Comparison of ENCODE assay signal across 13 mouse cellular contexts in genomic region chr14:48854188-48854924, GRCm38 (mm10).
A peak's percentile ranks its signal among the peaks of the same experiment; 100 is the strongest.
DNase-seq lines count a peak whose midpoint lies in the region; ATAC-seq lines count a peak whose summit lies in the region.
"Had no signal": no experiment of that assay in that cellular context is flagged by ENCODE, and none has a peak within 500 bp of the region (broad histone marks: within the 10 kb centered on the region; RNA-seq: fewer than 3 reads in every experiment).

No protein-coding gene starts in this region.

- H3K4me2 ChIP-seq in forebrain, embryonic 16.5 days (ENCODE audit: low read length) = peak overlapping the region; percentile 13; the same call in 1 of the 2 replicates
- peak overlapping the region; percentile 36 for H3K4me2 ChIP-seq in midbrain, embryonic 11.5 days
- H3K4me2 ChIP-seq in kidney, embryonic 15.5 days = no peak overlapping the region
- H3K4me2 ChIP-seq: limb, embryonic 15.5 days had no signal

- H3K27ac ChIP-seq in forebrain, embryonic 16.5 days (ENCODE audit: low read length) = no peak overlapping the region; the same call in 1 of the 2 replicates
- peak overlapping the region; percentile 88 for H3K27ac ChIP-seq in midbrain, embryonic 11.5 days (ENCODE audit: low read depth, low read length)
- no peak overlapping the region for H3K27ac ChIP-seq in kidney, embryonic 15.5 days
- H3K27ac ChIP-seq: heart, embryonic 10.5 days; kidney, postnatal 0 days; limb, embryonic 15.5 days had no signal

- ATAC-seq in cerebellum, adult (ENCODE audit: insufficient number of reproducible peaks, low FRiP score, low TSS enrichment) = 0 out of 2 replicates have a peak, but pooled peaks have one; percentile 49
- ATAC-seq in forebrain, embryonic 16.5 days = peak; percentile 84
- ATAC-seq in midbrain, embryonic 11.5 days (ENCODE audit: low FRiP score) = peak; percentile 65
- ATAC-seq in kidney, embryonic 15.5 days (replicated peaks; ENCODE audit: low FRiP score) = no peak

- no peak for DNase-seq in cerebellum, adult 11-12 months
- peak; percentile 17 for DNase-seq in c-Kit-positive CD71-positive TER-119-negative erythroid progenitor cells, embryonic 14.5 days (ENCODE audit: low read depth)
- peak; percentile 96 for DNase-seq in midbrain, embryonic 11.5 days (ENCODE audit: low spot score, missing footprints)
- DNase-seq in layer of hippocampus, adult 11-12 months (ENCODE audit: low spot score) = no peak
- no peak for DNase-seq in lung, adult 18-20 months
- DNase-seq: right cerebral cortex, postnatal 14 days had no signal

- no peaks in the 10 kb centered on the region for H3K36me3 ChIP-seq in forebrain, embryonic 16.5 days (ENCODE audit: control insufficient read depth, insufficient read depth)
- H3K36me3 ChIP-seq in midbrain, embryonic 11.5 days (ENCODE audit: control insufficient read depth, insufficient read depth, low read length) = no peaks in the 10 kb centered on the region
- no peaks in the 10 kb centered on the region for H3K36me3 ChIP-seq in kidney, embryonic 15.5 days
- H3K36me3 ChIP-seq: heart, embryonic 10.5 days; limb, embryonic 15.5 days had no signal

- H3K27me3 ChIP-seq in forebrain, embryonic 16.5 days (replicated peaks; ENCODE audit: control insufficient read depth, insufficient read depth, low read length) = peaks cover 4% of the 10 kb centered on the region; the same call in 1 of the 2 replicates
- H3K27me3 ChIP-seq in midbrain, embryonic 11.5 days (ENCODE audit: control insufficient read depth, insufficient read depth, low read length) = no peaks in the 10 kb centered on the region
- peaks cover 52% of the 10 kb centered on the region for H3K27me3 ChIP-seq in kidney, embryonic 15.5 days
- H3K27me3 ChIP-seq: megakaryocyte, embryonic 14.5 days had no signal

- no peaks in the 10 kb centered on the region for H3K9me3 ChIP-seq in forebrain, embryonic 16.5 days (ENCODE audit: control insufficient read depth, low read length)
- no peaks in the 10 kb centered on the region for H3K9me3 ChIP-seq in midbrain, embryonic 11.5 days (ENCODE audit: control insufficient read depth, low read length)
- no peaks in the 10 kb centered on the region for H3K9me3 ChIP-seq in kidney, embryonic 15.5 days (replicated peaks)
- H3K9me3 ChIP-seq: heart, embryonic 10.5 days; limb, embryonic 15.5 days; megakaryocyte, embryonic 14.5 days had no signal

- H3K9ac ChIP-seq in forebrain, embryonic 16.5 days (replicated peaks; ENCODE audit: low read depth, low read length) = no peak overlapping the region
- peak overlapping the region; percentile 45; the same call in 1 of the 2 replicates for H3K9ac ChIP-seq in midbrain, embryonic 11.5 days (ENCODE audit: low read length)
- no peak overlapping the region for H3K9ac ChIP-seq in kidney, embryonic 15.5 days
- H3K9ac ChIP-seq: limb, embryonic 15.5 days had no signal

- H3K4me1 ChIP-seq in forebrain, embryonic 16.5 days (replicated peaks; ENCODE audit: control insufficient read depth, insufficient read depth, low read length) = peaks cover 18% of the 10 kb centered on the region
- H3K4me1 ChIP-seq in midbrain, embryonic 11.5 days (ENCODE audit: control insufficient read depth, insufficient read depth, low read length) = peaks cover 20% of the 10 kb centered on the region
- H3K4me1 ChIP-seq in kidney, embryonic 15.5 days = no peaks in the 10 kb centered on the region
- H3K4me1 ChIP-seq: limb, embryonic 15.5 days had no signal

- H3K4me3 ChIP-seq in forebrain, embryonic 16.5 days (replicated peaks; ENCODE audit: low read length) = no peak overlapping the region
- H3K4me3 ChIP-seq in midbrain, embryonic 11.5 days (ENCODE audit: low read depth, low read length) = no peak overlapping the region
- H3K4me3 ChIP-seq in kidney, embryonic 15.5 days (replicated peaks) = no peak overlapping the region
- H3K4me3 ChIP-seq: heart, embryonic 10.5 days; limb, embryonic 15.5 days; megakaryocyte, embryonic 14.5 days had no signal

- 30% methylated on average over 9 of the region's 9 CpGs for WGBS in forebrain, embryonic 16.5 days
- 26% methylated on average over 9 of the region's 9 CpGs for WGBS in midbrain, embryonic 11.5 days
- WGBS in kidney, embryonic 15.5 days = 57% methylated on average over 9 of the region's 9 CpGs

Comparison
In these comparisons a context has a peak if more than half of its experiments do, and no peak if none do; other contexts are left out.
1. DNase-seq: peak in c-Kit-positive CD71-positive TER-119-negative erythroid progenitor cells, embryonic 14.5 days (single experiment) and midbrain, embryonic 11.5 days (single experiment); none in cerebellum, adult 11-12 months (single experiment), layer of hippocampus, adult 11-12 months (single experiment) and lung, adult 18-20 months (0 of 2).